ENCODE assay signal across 1 mouse cellular context in the genomic region with DNA sequence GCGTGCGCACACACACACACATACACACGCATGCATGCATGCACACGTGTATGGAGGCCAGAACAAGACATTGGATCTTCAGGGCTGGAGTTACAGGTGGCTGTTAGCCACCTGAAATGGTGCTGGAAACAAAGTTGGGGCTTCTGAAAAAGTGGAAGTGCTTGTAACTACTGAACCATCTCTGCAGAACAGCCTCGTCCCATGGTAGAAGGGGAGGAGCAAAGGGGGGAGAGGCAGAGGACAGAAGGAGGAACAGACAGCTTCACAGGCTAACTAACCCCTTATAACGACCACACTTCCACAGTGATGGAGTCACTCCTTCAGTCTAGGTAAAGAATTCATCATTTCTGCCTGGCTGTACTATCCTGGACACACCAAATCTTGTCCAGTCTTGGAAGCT.
TF ChIP-seq lines count a peak whose summit lies in the region.

No protein-coding gene starts in this region.

TF ChIP-seq in MEL, 35 proteins besides CTCF, POLR2A, EP300 and RAD21:
- TF ChIP-seq NELFE (IDR thresholded peaks at IDR 0.05; ENCODE audit: low read depth, low read length) (no peak), TBP (IDR thresholded peaks at IDR 0.05; ENCODE audit: low read depth, low read length) (peak; percentile 26; the same call in 1 of the 2 replicates)
